ENCODE assay signal across 8 mouse cellular contexts in the genomic region with DNA sequence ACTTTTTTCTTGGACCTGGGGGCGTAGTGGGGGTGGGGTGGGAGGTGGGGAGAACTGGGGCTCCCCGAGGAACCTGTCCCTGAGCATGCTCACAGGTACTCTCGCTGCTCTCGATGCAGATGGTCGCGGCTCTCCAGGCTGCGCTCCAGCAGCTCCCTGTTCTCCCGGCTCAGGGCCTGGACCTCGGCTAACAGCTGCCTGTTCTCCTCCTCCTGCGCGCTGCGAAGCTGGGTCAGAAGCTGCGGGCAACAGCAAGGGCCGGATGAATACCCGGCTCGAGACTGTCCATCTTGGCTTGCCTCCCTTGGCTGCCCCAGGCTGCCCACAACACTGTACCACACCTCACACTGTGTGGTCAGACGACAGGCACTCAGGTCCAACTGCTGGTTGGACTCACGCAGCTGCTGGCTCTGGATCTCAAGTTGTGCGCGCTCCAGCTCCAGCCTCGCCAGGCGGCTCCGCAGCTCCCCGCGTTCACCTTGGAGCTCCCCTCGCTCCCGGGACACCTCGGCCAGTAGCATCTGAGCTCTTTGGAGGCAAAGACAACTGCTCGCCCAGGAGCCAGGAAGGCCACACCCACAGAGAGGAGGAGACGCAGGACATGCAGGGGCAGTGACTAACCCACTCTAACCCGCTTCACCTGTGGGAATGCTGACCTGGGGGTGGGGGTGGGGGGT. TPM values are rescaled to one million over a fixed set of nuclear protein-coding genes. Genes with fewer than 3 reads are reported as not detected.
DNase-seq lines count a peak whose midpoint lies in the region; ATAC-seq lines count a peak whose summit lies in the region.

No protein-coding gene starts in this region.

- peaks cover 36% of the 10 kb centered on the region for H3K27me3 ChIP-seq in stomach, embryonic 16.5 days (ENCODE audit: control insufficient read depth, insufficient read depth, low read length)

- no peaks in the 10 kb centered on the region for H3K36me3 ChIP-seq in stomach, embryonic 16.5 days (ENCODE audit: control insufficient read depth, insufficient read depth, low read length)

- H3K27ac ChIP-seq in stomach, embryonic 16.5 days (ENCODE audit: low read length): no peak overlapping the region

- H3K4me2 ChIP-seq in stomach, embryonic 16.5 days (ENCODE audit: low read depth, low read length): peak overlapping the region; percentile 49

- peak; percentile 32 for DNase-seq in adrenal gland, postnatal 14 days
- no peak for DNase-seq in adrenal gland, postnatal 10 days
- DNase-seq in lung, postnatal 36 days: peak; percentile 24
- no peak for DNase-seq in lung, adult 18-20 months
- peak; percentile 51 to 61 for DNase-seq in kidney, postnatal 4 days
- DNase-seq in urinary bladder, postnatal 10 days (ENCODE audit: low spot score): no peak
- DNase-seq in natural killer cell, adult 2 months (ENCODE audit: low spot score in 2 of 2): no peak

- H3K9ac ChIP-seq in stomach, embryonic 16.5 days (ENCODE audit: low read length): peak overlapping the region; percentile 31; the same call in 1 of the 2 replicates

- no peaks in the 10 kb centered on the region for H3K9me3 ChIP-seq in stomach, embryonic 16.5 days (replicated peaks; ENCODE audit: control insufficient read depth, low read length)

- 12% methylated on average over 31 of the region's 31 CpGs for WGBS in stomach, embryonic 16.5 days

- peak overlapping the region; percentile 25 for H3K4me3 ChIP-seq in stomach, embryonic 16.5 days (replicated peaks; ENCODE audit: low read length)

- ATAC-seq in stomach, embryonic 16.5 days (ENCODE audit: insufficient read depth, low FRiP score): no peak

- peaks cover 10% of the 10 kb centered on the region; the same call in 1 of the 2 replicates for H3K4me1 ChIP-seq in stomach, embryonic 16.5 days (ENCODE audit: control insufficient read depth, insufficient read depth, low read length)

RNA-seq across cellular contexts. Expression of a gene that starts 7.5 kb away (rescaled TPM):
- 21.4 and 21.7 TPM in 2 replicates for total RNA-seq in adrenal gland, postnatal 14 days (2021)
- 10 to 100 TPM; 21.5 to 27.5 TPM for total RNA-seq in adrenal gland, postnatal 10 days (2021)
- polyA plus RNA-seq in stomach, embryonic 16.5 days (2015; fragmentation: Nextera tagmentation; extraction: Ambion mirVana): 35.5 and 39.6 TPM in 2 replicates

RNA-seq across cellular contexts. Expression of a gene that starts 10.0 kb away (rescaled TPM):
- total RNA-seq in adrenal gland, postnatal 14 days (2021): 2.4 and 4.7 TPM in 2 replicates
- total RNA-seq in adrenal gland, postnatal 10 days (2021): 1 to 10 TPM; 4.1 TPM
- polyA plus RNA-seq in stomach, embryonic 16.5 days (2015; fragmentation: Nextera tagmentation; extraction: Ambion mirVana): 1.1 and 1.3 TPM in 2 replicates

Comparison
In these comparisons a context has a peak if more than half of its experiments do, and no peak if none do; other contexts are left out.
1. DNase-seq: peak in adrenal gland, postnatal 14 days (single experiment), lung, postnatal 36 days (single experiment) and kidney, postnatal 4 days (2 of 2); none in adrenal gland, postnatal 10 days (single experiment), lung, adult 18-20 months (0 of 2), urinary bladder, postnatal 10 days (single experiment) and natural killer cell, adult 2 months (0 of 2).